Mouse (Mus musculus): ENCODE measurements around the gene Med11. TPM values are rescaled to one million over a fixed set of nuclear protein-coding genes. Genes with fewer than 3 reads are reported as not detected.

The Med11 gene
- total RNA-seq, 2 experiments from 2014 or later = 25.7 to 28.0 TPM

DNA sequence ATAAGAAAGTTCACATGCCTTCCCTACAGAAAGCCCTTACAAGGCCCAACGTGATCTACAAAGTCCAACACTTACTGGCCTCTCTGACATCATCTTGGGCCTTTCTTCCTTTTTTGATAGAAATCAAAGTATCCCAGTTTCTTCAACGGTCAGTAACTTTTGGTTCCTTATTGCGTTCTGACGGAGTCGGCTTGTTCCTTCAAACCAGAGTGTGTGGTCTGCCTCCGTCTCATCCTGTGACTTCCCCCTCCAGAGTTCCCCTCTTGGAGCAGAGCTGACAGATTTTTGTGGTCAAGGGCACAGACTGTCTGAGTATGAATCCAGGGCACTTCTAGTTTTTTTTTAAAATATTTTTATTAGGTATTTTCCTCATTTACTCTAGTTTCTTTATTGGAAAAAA lies 38.0 kb downstream of the Med11 start:
- no peak for DNase-seq
- intact Hi-C loops (cut with DNase I) = no loop called here

DNA sequence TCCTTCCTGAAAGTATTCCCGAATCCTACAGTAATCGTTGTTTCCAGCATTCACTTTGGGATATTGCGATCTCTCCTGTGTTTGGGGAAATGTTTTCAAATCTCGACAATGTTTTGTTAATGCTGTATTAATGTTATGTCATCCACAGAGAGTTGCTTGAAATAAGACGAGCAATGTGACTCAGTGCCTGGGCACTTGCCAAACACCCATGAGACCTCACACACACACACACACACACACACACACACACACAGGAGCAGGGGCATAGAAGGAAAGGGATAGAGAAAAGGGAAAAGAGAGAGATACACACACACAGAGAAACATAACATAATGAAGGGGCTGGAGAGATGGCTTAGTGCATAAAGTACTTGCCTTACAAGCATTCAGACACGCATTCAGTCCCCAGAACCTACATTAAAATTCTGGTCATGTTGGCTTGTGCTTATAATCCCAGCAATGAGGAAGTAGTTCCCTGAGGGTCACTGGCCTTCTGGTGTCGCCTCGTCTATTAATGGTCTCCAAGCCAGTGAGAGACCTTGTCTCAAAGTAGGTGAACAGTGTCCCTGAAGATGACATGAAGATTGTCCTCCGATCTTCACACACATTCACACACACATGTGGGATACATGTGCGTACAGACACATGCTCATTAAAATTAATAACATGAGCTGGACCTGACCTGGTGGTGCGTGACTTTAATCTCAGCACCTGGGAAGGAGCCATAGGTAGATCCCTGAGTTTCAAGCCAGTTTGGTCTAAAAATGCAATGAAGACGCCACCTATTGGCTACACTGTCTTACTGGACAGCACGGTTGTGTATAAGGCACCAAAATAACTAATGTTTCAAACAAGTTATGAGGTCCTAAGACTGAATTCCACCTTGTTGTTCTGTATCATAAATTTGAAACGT lies 48.1 kb downstream of the Med11 start:
- intact Hi-C loops (cut with DNase I) = no loop called here

DNA sequence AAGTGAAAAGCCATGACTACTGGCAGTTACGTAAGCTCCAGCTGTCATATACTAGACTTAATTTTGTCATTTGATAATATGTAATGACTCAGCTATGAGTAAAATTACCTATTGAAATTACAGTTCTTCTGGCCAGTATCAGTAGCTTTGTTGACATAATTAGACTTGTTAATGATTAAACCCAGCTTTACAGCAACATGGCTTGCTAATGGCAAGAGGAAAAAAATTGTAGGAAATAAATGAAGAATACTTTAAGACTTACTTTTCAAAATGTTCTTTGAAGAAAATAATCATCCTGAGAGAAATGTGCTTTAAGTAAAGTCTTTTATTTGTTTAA lies 48.7 kb downstream of the Med11 start:
- intact Hi-C loops (cut with DNase I) = no loop called here
- no peak for DNase-seq

More for the DNA sequence above, 48.1 kb downstream of the Med11 start:
- no peak for DNase-seq

DNA sequence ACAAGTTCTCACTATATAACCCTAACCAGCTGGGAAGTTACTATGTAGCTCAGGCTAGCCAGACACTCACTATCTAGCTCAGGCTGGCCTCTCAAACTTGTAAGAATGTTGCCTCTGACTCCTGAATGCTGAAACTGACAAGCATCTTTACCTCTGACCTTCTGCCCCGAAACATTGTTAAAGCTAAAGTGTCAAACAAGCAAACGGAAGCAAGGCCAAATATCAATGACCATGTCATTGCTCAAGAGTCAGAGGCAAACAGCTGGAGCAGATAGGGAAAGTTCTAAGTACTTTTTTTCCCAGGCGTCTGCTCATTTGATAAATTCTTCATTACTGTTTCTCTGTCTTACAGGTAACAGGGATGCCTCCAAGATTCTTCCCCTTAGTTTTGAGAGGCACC lies 50.3 kb downstream of the Med11 start:
- intact Hi-C loops (cut with DNase I) = no loop called here
- DNase-seq = no peak

Small RNA genes within 50 kb of the gene (microRNA-seq; reads per million reads assigned to microRNA genes)
- gene Mir7115 = 1.2 reads per million

Other genes with a start within 250 kb of the Med11 start
- 10 to 100 TPM; 16.8 to 26.8 TPM for gene Slc16a11, start 239.2 kb upstream of the Med11 start, total RNA-seq (2021)
- gene Slc16a13, start 230.9 kb upstream of the Med11 start, total RNA-seq (2021) = 10 to 100 TPM; 14.8 to 15.2 TPM
- gene Bcl6b, start 222.1 kb upstream of the Med11 start, total RNA-seq (2021) = 1 to 10 TPM; 9.1 to 9.3 TPM
- gene 0610010K14Rik, start 214.0 kb upstream of the Med11 start, total RNA-seq (2021) = 10 to 100 TPM; 64.2 to 73.1 TPM
- gene Gm21988, start 212.1 kb upstream of the Med11 start, total RNA-seq (2021) = 1 to 10 TPM; 8.5 to 8.6 TPM
- gene Rnasek, start 212.1 kb upstream of the Med11 start, total RNA-seq (2021) = 100 to 1,000 TPM; 180 to 182 TPM
- gene Alox12, start 196.6 kb upstream of the Med11 start, total RNA-seq (2021) = under 1 TPM; 0.18 to 0.40 TPM
- under 1 TPM; 0.26 to 0.42 TPM for gene Alox12e, start 129.3 kb upstream of the Med11 start, total RNA-seq (2021)
- not detected for gene Alox15, start 99.9 kb upstream of the Med11 start, total RNA-seq (2021)
- gene Pelp1, start 41.9 kb upstream of the Med11 start, total RNA-seq (2021) = 10 to 100 TPM; 52.1 to 55.9 TPM
- gene Arrb2, start 19.3 kb upstream of the Med11 start, total RNA-seq (2021) = 10 to 100 TPM; 76.6 to 81.3 TPM
- gene Zmynd15, start 7.5 kb downstream of the Med11 start, total RNA-seq (2021) = 1 to 10 TPM; 1.2 to 3.7 TPM
- gene Cxcl16, start 8.1 kb downstream of the Med11 start, total RNA-seq (2021) = under 1 TPM; 0.68 to 0.91 TPM
- gene Tm4sf5, start 53.3 kb downstream of the Med11 start, total RNA-seq (2021) = 1 to 10 TPM in 1 of 2 experiments, not detected in 1; 1.2 TPM
- under 1 TPM in 1 of 2 experiments, not detected in 1; 0.62 TPM for gene Vmo1, start 62.7 kb downstream of the Med11 start, total RNA-seq (2021)
- gene Gltpd2, start 67.3 kb downstream of the Med11 start, total RNA-seq (2021) = not detected
- gene Psmb6, start 73.4 kb downstream of the Med11 start, total RNA-seq (2021) = 100 to 1,000 TPM; 269 to 276 TPM
- not detected for gene Gm40193, start 81.0 kb downstream of the Med11 start, total RNA-seq (2021)
- 10 to 100 TPM; 32.1 to 34.2 TPM for gene Pld2, start 88.1 kb downstream of the Med11 start, total RNA-seq (2021)
- 100 to 1,000 TPM; 115 to 139 TPM for gene Mink1, start 111.0 kb downstream of the Med11 start, total RNA-seq (2021)
- not detected for gene 4930544D05Rik, start 163.9 kb downstream of the Med11 start, total RNA-seq (2021)
- gene Chrne, start 167.3 kb downstream of the Med11 start, total RNA-seq (2021) = not detected
- under 1 TPM in 1 of 2 experiments, not detected in 1; 0.18 TPM for gene Gp1ba, start 187.2 kb downstream of the Med11 start, total RNA-seq (2021)
- gene Rnf167, start 195.3 kb downstream of the Med11 start, total RNA-seq (2021) = 10 to 100 TPM; 52.1 to 52.3 TPM
- gene Slc25a11, start 195.6 kb downstream of the Med11 start, total RNA-seq (2021) = 10 to 100 TPM; 88.6 to 92.5 TPM
- gene Pfn1, start 202.7 kb downstream of the Med11 start, total RNA-seq (2021) = 100 to 1,000 TPM; 319 to 321 TPM
- 1 to 10 TPM; 8.1 to 9.3 TPM for gene Eno3, start 205.3 kb downstream of the Med11 start, total RNA-seq (2021)
- gene Spag7, start 217.5 kb downstream of the Med11 start, total RNA-seq (2021) = 10 to 100 TPM; 50.6 to 56.8 TPM
- 10 to 100 TPM; 65.7 to 69.5 TPM for gene Camta2, start 236.2 kb downstream of the Med11 start, total RNA-seq (2021)
- gene Inca1, start 248.2 kb downstream of the Med11 start, total RNA-seq (2021) = under 1 TPM; 0.30 to 0.77 TPM
- gene Kif1c, start 248.6 kb downstream of the Med11 start, total RNA-seq (2021) = 10 to 100 TPM; 35.1 to 35.5 TPM